Mouse (Mus musculus) hindbrain, embryonic 10.5 days (tissue): ENCODE results near the gene Slc16a8. TPM values are rescaled to one million over a fixed set of nuclear protein-coding genes. Genes with fewer than 3 reads are reported as not detected.

Source experiments
- DNase-seq: peaks from one replicate; pipeline ENCODE4 v3.0.0-alpha.2; 2017; ENCODE audit warnings: low spot score
- H3K27ac ChIP-seq: fragments of 300-500 bp; sonication (generic); 2 replicates; pipeline ENCODE4 v1.5.1; 2016; ENCODE audit warnings: mild to moderate bottlenecking, moderate library complexity
- H3K27me3 ChIP-seq: fragments of 300-500 bp; sonication (generic); 2 replicates; pipeline ENCODE4 v1.6.1; 2016; ENCODE audit warnings: mild to moderate bottlenecking; ENCODE audit not compliant: poor library complexity, insufficient read depth, severe bottlenecking
- H3K36me3 ChIP-seq: fragments of 300-500 bp; sonication (generic); 2 replicates; pipeline ENCODE4 v1.6.1; 2016; ENCODE audit warnings: mild to moderate bottlenecking, moderate library complexity
- H3K4me1 ChIP-seq: fragments of 300-500 bp; sonication (generic); replicated peaks from 2 replicates; pipeline ENCODE4 v1.6.1; 2016; ENCODE audit warnings: mild to moderate bottlenecking
- H3K4me3 ChIP-seq: fragments of 300-500 bp; sonication (generic); 2 replicates; pipeline ENCODE4 v1.5.1; 2016; ENCODE audit warnings: mild to moderate bottlenecking, moderate library complexity
- H3K9me3 ChIP-seq: fragments of 300-500 bp; sonication (generic); 2 replicates; pipeline ENCODE4 v1.6.1; 2016; ENCODE audit warnings: mild to moderate bottlenecking, moderate library complexity
- WGBS: fragments of 180-500 bp; shearing (Covaris S2); methylation state at CpG from one replicate; pipeline ENCODE4 v1.1.7; 2016; 5-methylcytosine and 5-hydroxymethylcytosine counted together
- polyA plus RNA-seq: library from polyadenylated mRNA; unstranded; fragments of >200 nt; fragmentation: Nextera tagmentation; extraction: Ambion mirVana; gene quantifications from 2 replicates; pipeline ENCODE4 v1.2.1, GENCODE M21; 2016

Slc16a8 gene
- 0.14 and 0.26 TPM in 2 replicates for polyA plus RNA-seq

DNA sequence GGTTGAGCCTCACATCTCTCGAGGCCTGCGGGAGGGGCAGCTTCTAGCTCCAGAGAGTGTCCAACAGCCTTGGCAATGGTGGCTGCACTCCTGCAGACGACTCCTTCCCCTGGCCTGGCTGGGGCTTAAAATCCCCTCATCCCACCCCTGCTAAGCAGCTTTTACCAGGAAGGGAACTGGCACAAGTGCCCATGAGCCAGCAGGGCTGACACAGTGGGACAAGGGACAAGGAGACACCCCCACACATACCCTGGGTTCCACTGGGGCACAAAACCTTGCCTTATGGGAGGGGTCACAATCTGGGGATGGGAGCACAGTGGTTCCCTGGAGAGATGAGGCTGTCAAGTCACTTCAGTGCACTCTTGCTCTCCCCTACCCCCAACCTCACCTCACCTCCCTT, at the start of gene Slc16a8:
Gene Slc16a8 (minus strand): TSS at position 101 of the 400 bp plus-strand sequence.
- Histone ChIP-seq H3K27ac (no peak within 1 kb of the TSS), H3K9me3 (no peaks in the 10 kb centered on the region), H3K27me3 (peaks cover 80% of the 10 kb centered on the region), H3K4me3 (no peak within 1 kb of the TSS), H3K36me3 (peaks cover 7% of the 10 kb centered on the region; the same call in 1 of the 2 replicates), H3K4me1 (peaks cover 41% of the 10 kb centered on the region)
- WGBS: 25% methylated on average over 3 of the region's 3 CpGs
- no peak for DNase-seq

- Histone ChIP-seq H3K36me3 (peaks cover 64% of the 10 kb centered on the region), H3K4me1 (peaks cover 23% of the 10 kb centered on the region; the same call in 1 of the 2 replicates), H3K4me3 (no peak overlapping the region), H3K27me3 (no peaks in the 10 kb centered on the region), H3K9me3 (no peaks in the 10 kb centered on the region), H3K27ac (no peak overlapping the region)
- 87% methylated on average over 8 of the region's 8 CpGs for WGBS
- DNase-seq: no peak
Observed at GRCm38 (mm10) chr15:79303725-79304124, 49.2 kb upstream of the Slc16a8 start.

- Histone ChIP-seq H3K4me1 (peaks cover 20% of the 10 kb centered on the region; the same call in 1 of the 2 replicates), H3K9me3 (no peaks in the 10 kb centered on the region), H3K27ac (no peak overlapping the region), H3K4me3 (no peak overlapping the region), H3K27me3 (no peaks in the 10 kb centered on the region), H3K36me3 (peaks cover 34% of the 10 kb centered on the region)
- DNase-seq: no peak
- whole genome bisulfite sequencing: 72% methylated on average over 2 of the region's 2 CpGs
Observed at GRCm38 (mm10) chr15:79299563-79300155, 45.1 kb upstream of the Slc16a8 start.

DNA sequence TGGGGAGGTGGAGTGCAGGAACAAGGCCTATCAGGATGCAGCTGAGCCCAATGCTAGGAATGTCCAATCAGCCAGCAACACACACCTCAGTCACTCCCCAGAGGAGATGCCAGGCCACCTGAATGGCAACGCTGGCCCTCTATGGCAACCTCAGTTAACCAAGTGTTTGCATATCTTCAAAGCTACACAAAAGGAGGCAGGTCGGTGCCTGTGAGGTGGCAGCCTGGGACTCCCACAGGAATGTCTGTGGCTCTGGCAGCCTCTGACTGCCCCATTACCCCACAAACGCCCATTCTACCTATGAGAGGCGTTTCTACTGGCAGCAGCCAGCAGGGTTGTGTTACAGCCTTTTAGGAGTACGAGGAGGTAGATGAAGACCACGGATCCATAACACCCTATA, 44.0 kb upstream of the Slc16a8 start:
- peaks cover 23% of the 10 kb centered on the region for H3K36me3 ChIP-seq
- H3K9me3 ChIP-seq: no peaks in the 10 kb centered on the region
- WGBS: 86% methylated on average over 6 of the region's 6 CpGs
- H3K4me1 ChIP-seq: peaks cover 20% of the 10 kb centered on the region; the same call in 1 of the 2 replicates
- H3K4me3 ChIP-seq: no peak overlapping the region
- no peaks in the 10 kb centered on the region for H3K27me3 ChIP-seq
- no peak for DNase-seq
- H3K27ac ChIP-seq: 0 out of 2 replicates have a peak overlapping the region, but pooled peaks have one; percentile 41

DNA sequence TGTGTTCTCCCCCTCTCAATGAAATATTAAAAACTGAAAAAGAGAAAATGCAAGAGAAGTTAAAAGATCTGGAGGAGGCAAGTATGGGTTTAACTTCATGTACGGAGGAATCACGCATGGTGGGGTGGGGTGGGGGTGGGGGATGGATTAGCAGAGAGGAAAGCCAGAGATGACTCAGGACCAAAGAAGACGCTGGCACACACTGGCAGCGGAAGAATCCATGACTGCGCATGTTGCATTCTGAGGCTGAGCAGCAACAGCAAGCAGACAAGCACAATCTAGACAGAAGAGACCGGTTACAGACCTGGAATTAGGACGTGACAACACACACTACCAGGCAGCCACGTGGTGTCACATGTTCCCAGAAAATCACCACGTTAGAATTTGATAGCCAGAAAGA, 38.2 kb upstream of the Slc16a8 start:
- WGBS: 89% methylated on average over 9 of the region's 9 CpGs
- Histone ChIP-seq H3K9me3 (no peaks in the 10 kb centered on the region), H3K4me3 (no peak overlapping the region), H3K27me3 (no peaks in the 10 kb centered on the region), H3K36me3 (peaks cover 19% of the 10 kb centered on the region), H3K27ac (no peak overlapping the region), H3K4me1 (0 out of 2 replicates have a peak, but pooled peaks cover 3% of the 10 kb centered on the region)
- DNase-seq: no peak

DNA sequence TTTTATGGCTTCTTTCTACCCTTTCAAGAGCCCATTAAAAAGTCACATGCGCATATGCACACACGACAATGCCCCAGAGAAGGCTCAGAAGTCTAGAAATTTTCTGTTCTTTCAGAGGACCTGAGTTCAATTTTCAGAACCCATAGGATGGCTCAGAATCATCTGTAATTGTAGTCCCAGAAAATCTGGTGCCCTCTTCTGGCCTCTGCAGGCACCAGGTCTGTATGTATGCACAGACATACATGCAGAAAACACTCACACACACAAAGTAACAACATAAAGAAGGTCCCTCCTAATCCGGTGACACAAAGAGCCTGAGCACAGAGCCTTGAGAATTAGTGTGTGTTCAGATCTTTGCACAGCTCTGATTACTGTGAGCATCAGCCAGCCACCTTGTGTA, 35.8 kb upstream of the Slc16a8 start:
- WGBS: 86% methylated on average over 3 of the region's 3 CpGs
- 0 out of 2 replicates have a peak, but pooled peaks cover 4% of the 10 kb centered on the region for H3K4me1 ChIP-seq
- H3K4me3 ChIP-seq: no peak overlapping the region
- H3K36me3 ChIP-seq: peaks cover 36% of the 10 kb centered on the region
- no peak overlapping the region for H3K27ac ChIP-seq
- no peaks in the 10 kb centered on the region for H3K9me3 ChIP-seq
- no peak for DNase-seq
- no peaks in the 10 kb centered on the region for H3K27me3 ChIP-seq

GRCm38 (mm10) chr15:79289441-79289840, 34.9 kb upstream of the Slc16a8 start:
- no peaks in the 10 kb centered on the region for H3K9me3 ChIP-seq
- DNase-seq: no peak
- WGBS: 93% methylated on average over 12 of the region's 12 CpGs
- no peaks in the 10 kb centered on the region for H3K27me3 ChIP-seq
- 0 out of 2 replicates have a peak, but pooled peaks cover 8% of the 10 kb centered on the region for H3K4me1 ChIP-seq
- H3K27ac ChIP-seq: no peak overlapping the region
- H3K4me3 ChIP-seq: no peak overlapping the region
- H3K36me3 ChIP-seq: peaks cover 36% of the 10 kb centered on the region

- WGBS: 87% methylated on average over 3 of the region's 3 CpGs
- no peaks in the 10 kb centered on the region for H3K9me3 ChIP-seq
- H3K27me3 ChIP-seq: no peaks in the 10 kb centered on the region
- H3K36me3 ChIP-seq: peaks cover 36% of the 10 kb centered on the region
- 0 out of 2 replicates have a peak, but pooled peaks cover 8% of the 10 kb centered on the region for H3K4me1 ChIP-seq
- H3K27ac ChIP-seq: 0 out of 2 replicates have a peak overlapping the region, but pooled peaks have one; percentile 6
- no peak overlapping the region for H3K4me3 ChIP-seq
- no peak for DNase-seq
Observed at GRCm38 (mm10) chr15:79288387-79288786, 33.8 kb upstream of the Slc16a8 start.

DNA sequence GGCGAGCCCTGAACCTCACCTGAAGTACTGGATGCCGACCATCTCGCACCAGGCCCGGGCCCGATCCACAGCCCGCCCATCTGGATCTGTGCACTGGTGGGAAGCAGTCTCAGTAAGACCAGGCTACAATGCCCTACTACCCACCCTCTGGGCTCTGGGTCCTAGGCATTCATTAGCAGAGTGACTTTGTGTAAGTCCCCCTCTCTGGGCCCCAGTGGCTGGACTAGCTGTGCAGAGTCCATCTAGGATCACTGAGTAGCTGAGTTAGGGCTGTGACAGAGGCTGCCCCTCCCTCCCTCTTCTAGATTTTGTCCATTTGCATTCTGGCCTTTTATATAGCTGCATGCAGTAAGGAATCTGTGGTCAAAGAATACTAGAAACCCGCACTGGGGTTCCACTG, 32.5 kb upstream of the Slc16a8 start:
- no peak overlapping the region for H3K27ac ChIP-seq
- no peaks in the 10 kb centered on the region for H3K9me3 ChIP-seq
- no peak for DNase-seq
- H3K27me3 ChIP-seq: no peaks in the 10 kb centered on the region
- no peak overlapping the region for H3K4me3 ChIP-seq
- H3K4me1 ChIP-seq: 0 out of 2 replicates have a peak, but pooled peaks cover 8% of the 10 kb centered on the region
- peaks cover 36% of the 10 kb centered on the region for H3K36me3 ChIP-seq
- WGBS: 92% methylated on average over 7 of the region's 7 CpGs

DNA sequence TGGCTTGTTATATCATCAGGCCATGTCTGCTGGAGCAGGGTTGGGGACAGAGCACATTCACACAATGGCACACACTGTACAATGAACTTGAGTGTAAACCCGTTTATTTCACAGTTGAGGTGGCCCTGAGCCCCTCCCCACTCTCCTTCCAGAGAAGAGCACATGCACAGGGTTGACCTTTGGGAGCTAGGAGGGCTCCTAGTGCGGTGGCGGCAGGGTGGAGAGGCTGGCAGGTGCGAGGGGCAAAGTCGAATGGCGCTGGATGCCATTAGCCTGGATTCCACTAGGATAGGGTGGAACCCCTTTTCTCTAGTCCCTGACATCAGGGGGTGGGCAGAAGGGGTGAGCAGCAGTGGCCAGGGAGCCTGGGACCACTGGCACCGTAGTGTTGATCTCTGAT, 31.6 kb upstream of the Slc16a8 start:
- Histone ChIP-seq H3K4me1 (peaks cover 8% of the 10 kb centered on the region; the same call in 1 of the 2 replicates), H3K27ac (no peak overlapping the region), H3K36me3 (peaks cover 36% of the 10 kb centered on the region), H3K27me3 (no peaks in the 10 kb centered on the region), H3K4me3 (no peak overlapping the region), H3K9me3 (no peaks in the 10 kb centered on the region)
- no peak for DNase-seq
- 89% methylated on average over 7 of the region's 7 CpGs for WGBS

GRCm38 (mm10) chr15:79285399-79285798, 30.8 kb upstream of the Slc16a8 start, which contains the start of gene Baiap2l2:
Gene Baiap2l2, minus strand, starts transcription at chr15:79285537.
- no peaks in the 10 kb centered on the region for H3K9me3 ChIP-seq
- 64% methylated on average over 10 of the region's 10 CpGs for WGBS

GRCm38 (mm10) chr15:79283371-79283770, 28.8 kb upstream of the Slc16a8 start:
- H3K9me3 ChIP-seq: no peaks in the 10 kb centered on the region
- H3K27ac ChIP-seq: no peak overlapping the region
- peaks cover 26% of the 10 kb centered on the region for H3K36me3 ChIP-seq
- no peaks in the 10 kb centered on the region for H3K27me3 ChIP-seq
- DNase-seq: no peak
- no peak overlapping the region for H3K4me3 ChIP-seq
- peaks cover 15% of the 10 kb centered on the region for H3K4me1 ChIP-seq
- WGBS: 84% methylated on average over 4 of the region's 4 CpGs

More at GRCm38 (mm10) chr15:79285399-79285798, 30.8 kb upstream of the Slc16a8 start, which contains the start of gene Baiap2l2:
- DNase-seq: no peak
- Histone ChIP-seq H3K27me3 (no peaks in the 10 kb centered on the region), H3K4me3 (no peak within 1 kb of the TSS), H3K36me3 (peaks cover 36% of the 10 kb centered on the region), H3K4me1 (peaks cover 15% of the 10 kb centered on the region), H3K27ac (no peak within 1 kb of the TSS)

DNA sequence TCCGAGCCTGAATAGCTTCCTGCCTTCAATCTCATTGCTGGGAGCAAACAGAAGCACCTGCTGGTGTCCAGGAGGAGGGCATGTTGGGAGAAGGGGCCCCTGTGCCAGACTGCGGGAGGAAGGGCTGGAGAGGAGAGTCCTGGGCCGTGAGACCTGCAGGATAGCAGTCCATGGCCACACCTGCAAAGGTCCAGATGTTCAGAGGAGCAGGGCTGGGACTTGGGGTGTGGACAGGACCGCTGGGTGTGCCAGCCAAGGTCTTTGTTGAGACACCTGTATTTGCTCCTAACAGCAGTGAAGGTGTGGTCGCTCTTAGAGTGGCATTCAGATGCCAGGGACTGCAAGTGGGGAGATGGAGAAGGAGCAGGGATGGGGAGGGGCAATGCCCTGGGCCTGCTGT, 27.9 kb upstream of the Slc16a8 start:
- H3K4me3 ChIP-seq: no peak overlapping the region
- no peak for DNase-seq
- no peaks in the 10 kb centered on the region for H3K9me3 ChIP-seq
- H3K4me1 ChIP-seq: peaks cover 15% of the 10 kb centered on the region
- peaks cover 17% of the 10 kb centered on the region for H3K36me3 ChIP-seq
- no peaks in the 10 kb centered on the region for H3K27me3 ChIP-seq
- 82% methylated on average over 5 of the region's 5 CpGs for WGBS
- no peak overlapping the region for H3K27ac ChIP-seq
